Mouse (Mus musculus) thymus, adult 2 months (tissue): ENCODE measurements around the gene Gabbr2.

Experiments
- CTCF ChIP-seq: fragments of 200-500 bp; IDR thresholded peaks from 2 replicates; pipeline ENCODE4 v1.5.1; 2012; ENCODE audit warnings: mild to moderate bottlenecking, control low read depth, low read length, moderate library complexity, borderline replicate concordance; ENCODE audit not compliant: control insufficient read depth, poor library complexity, insufficient read depth; ENCODE audit errors: extremely low read depth
- POLR2A ChIP-seq: fragments of 200-500 bp; IDR thresholded peaks from 2 replicates; pipeline ENCODE4 v1.6.1; 2012; ENCODE audit warnings: mild to moderate bottlenecking, low read length, control low read depth, moderate library complexity; ENCODE audit not compliant: control insufficient read depth, poor library complexity, insufficient read depth; ENCODE audit errors: extremely low read depth

- no peak for TF ChIP-seq POLR2A
- TF ChIP-seq CTCF, result no peak
Observed at GRCm38 (mm10) chr4:46655298-46655697, 336.4 kb downstream of the Gabbr2 start.
